Mouse (Mus musculus) heart, embryonic 12.5 days (tissue): ENCODE results near the gene Wdr66. TPM values are rescaled to one million over a fixed set of nuclear protein-coding genes. Genes with fewer than 3 reads are reported as not detected.

ENCODE experiments used
- ATAC-seq: fragments of 200-750 bp; cut with Nextera tagmentation; 2 replicates; pipeline ENCODE4 v1.8.0; 2017; ENCODE audit warnings: moderate TSS enrichment, moderate library complexity; ENCODE audit not compliant: insufficient number of reproducible peaks, low FRiP score
- H3K27ac ChIP-seq: fragments of 300-500 bp; sonication (generic); 2 replicates; pipeline ENCODE4 v1.5.1; 2016; ENCODE audit warnings: mild to moderate bottlenecking, moderate library complexity; ENCODE audit not compliant: poor library complexity, severe bottlenecking
- H3K27me3 ChIP-seq: fragments of 300-500 bp; sonication (generic); replicated peaks from 2 replicates; pipeline ENCODE4 v1.6.1; 2016; ENCODE audit warnings: mild to moderate bottlenecking, moderate library complexity
- H3K36me3 ChIP-seq: fragments of 300-500 bp; sonication (generic); 2 replicates; pipeline ENCODE4 v1.6.1; 2016; ENCODE audit warnings: mild to moderate bottlenecking, moderate library complexity
- H3K4me1 ChIP-seq: fragments of 300-500 bp; sonication (generic); replicated peaks from 2 replicates; pipeline ENCODE4 v1.6.1; 2016; ENCODE audit warnings: mild to moderate bottlenecking
- H3K4me2 ChIP-seq: fragments of 300-500 bp; sonication (generic); 2 replicates; pipeline ENCODE4 v1.6.1; 2016; ENCODE audit warnings: mild to moderate bottlenecking, moderate library complexity
- H3K4me3 ChIP-seq: fragments of 300-500 bp; sonication (generic); 2 replicates; pipeline ENCODE4 v1.5.1; 2016; ENCODE audit warnings: mild to moderate bottlenecking
- H3K9ac ChIP-seq: fragments of 300-500 bp; sonication (generic); 2 replicates; pipeline ENCODE4 v1.6.1; 2016; ENCODE audit warnings: mild to moderate bottlenecking, moderate library complexity
- H3K9me3 ChIP-seq: fragments of 300-500 bp; sonication (generic); replicated peaks from 2 replicates; pipeline ENCODE4 v1.6.1; 2016; ENCODE audit warnings: mild to moderate bottlenecking, moderate library complexity
- WGBS: fragments of 180-500 bp; shearing (Covaris S2); methylation state at CpG from one replicate; pipeline ENCODE4 v1.1.7; 2016; 5-methylcytosine and 5-hydroxymethylcytosine counted together
- polyA plus RNA-seq: library from polyadenylated mRNA; unstranded; fragments of >200 nt; fragmentation: Nextera tagmentation; extraction: Ambion mirVana; gene quantifications from 2 replicates; pipeline ENCODE4 v1.2.1, GENCODE M21; 2016

Gene Wdr66
- polyA plus RNA-seq, 1 experiment from 2014 or later = 0.64 TPM

DNA sequence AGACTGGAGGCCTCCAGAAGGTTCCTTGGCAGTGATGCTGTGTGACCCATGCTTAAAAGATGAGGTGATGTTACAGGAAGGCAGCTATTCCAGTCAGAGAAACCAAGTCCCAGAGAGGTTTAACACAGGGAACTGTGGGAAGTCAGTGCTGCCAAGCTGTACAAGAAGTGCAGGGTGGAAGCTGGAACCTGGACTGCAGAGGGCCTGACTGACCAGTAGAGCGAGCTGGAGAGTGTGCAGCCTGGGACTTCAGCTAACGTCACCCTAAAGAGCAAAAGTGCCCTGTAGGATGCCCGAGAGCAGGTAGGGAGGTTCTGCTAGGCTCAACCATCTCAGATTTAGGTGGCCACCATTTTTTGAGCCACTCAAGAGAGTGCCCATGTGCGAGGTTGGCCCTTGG lies 111.0 kb downstream of the Wdr66 start:
- Histone ChIP-seq H3K36me3 (peaks cover 82% of the 10 kb centered on the region), H3K27ac (no peak overlapping the region), H3K4me2 (no peak overlapping the region), H3K9me3 (no peaks in the 10 kb centered on the region), H3K4me1 (peaks cover 19% of the 10 kb centered on the region), H3K27me3 (no peaks in the 10 kb centered on the region), H3K4me3 (no peak overlapping the region), H3K9ac (no peak overlapping the region)
- 88% methylated on average over 4 of the region's 4 CpGs for WGBS
- no peak for ATAC-seq

DNA sequence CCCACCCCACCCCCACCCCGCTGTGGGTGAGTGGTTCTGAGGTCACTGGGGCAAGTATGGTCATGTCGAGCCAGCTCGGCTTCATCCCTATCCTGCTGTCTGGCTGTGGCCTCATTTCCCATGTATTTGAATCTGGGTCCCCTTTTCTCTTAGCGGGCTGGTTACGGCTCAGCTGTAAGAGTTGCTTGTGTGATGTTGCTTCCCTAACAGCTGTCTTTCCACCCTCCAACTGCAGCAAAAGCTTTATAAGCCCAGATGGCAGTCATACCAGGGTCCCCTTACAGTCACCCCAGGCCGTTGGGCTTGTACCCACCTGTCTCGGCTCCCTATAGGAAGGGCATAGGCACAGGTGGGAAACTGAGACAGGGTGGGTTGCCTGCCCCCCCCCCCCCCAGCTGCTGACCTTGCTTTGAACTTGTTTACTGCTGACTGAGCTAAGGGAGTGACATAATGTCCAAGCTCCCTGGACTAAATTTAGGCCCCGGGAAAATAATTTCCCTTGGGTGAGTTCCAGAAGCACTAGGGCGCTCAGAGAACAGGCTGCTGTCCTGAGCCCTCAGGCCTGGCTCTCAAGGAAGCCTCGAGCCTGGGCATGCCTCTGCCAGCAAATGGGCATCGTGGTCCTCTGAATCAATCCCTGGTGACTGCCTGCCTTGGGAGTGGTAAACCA lies 112.5 kb downstream of the Wdr66 start:
- Histone ChIP-seq H3K36me3 (peaks cover 72% of the 10 kb centered on the region), H3K4me1 (peaks cover 19% of the 10 kb centered on the region), H3K27me3 (no peaks in the 10 kb centered on the region), H3K9ac (0 out of 2 replicates have a peak overlapping the region, but pooled peaks have one; percentile 23), H3K9me3 (no peaks in the 10 kb centered on the region), H3K27ac (peak overlapping the region; percentile 92), H3K4me3 (no peak overlapping the region), H3K4me2 (0 out of 2 replicates have a peak overlapping the region, but pooled peaks have one; percentile 6)
- peak; percentile 40; the same call in 1 of the 2 replicates for ATAC-seq
- whole genome bisulfite sequencing = 63% methylated on average over 11 of the region's 11 CpGs

DNA sequence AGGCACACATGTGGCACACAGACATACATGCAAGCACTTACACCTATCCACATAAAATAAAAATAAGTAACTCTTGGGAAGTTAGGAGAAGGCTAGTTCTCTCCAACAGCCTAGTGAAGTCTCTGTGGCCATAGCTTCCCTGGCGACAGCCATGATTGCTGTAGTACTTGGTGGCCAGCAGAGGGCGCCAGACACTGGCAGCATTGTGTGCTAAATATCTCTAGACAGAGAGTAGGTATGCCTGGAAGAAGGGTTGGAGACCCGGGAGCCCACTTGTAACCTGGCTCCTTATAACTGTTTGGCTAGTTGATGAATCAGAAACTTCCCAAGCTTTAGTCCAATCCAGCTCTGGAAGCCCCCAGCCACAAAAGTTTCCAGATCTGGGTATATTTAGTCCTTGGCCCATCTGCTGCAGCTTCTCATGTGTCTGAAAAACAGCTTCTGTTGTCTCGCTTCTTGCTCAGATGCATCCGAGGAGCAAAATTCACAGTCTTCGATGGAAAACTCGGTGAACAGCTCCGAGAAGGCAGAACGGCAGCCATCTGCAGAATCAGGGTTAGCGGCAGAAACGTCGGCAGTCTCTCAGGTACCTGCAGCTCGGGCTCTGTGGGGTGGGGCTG lies 117.1 kb downstream of the Wdr66 start:
- Histone ChIP-seq H3K9me3 (no peaks in the 10 kb centered on the region), H3K4me3 (no peak overlapping the region), H3K9ac (no peak overlapping the region), H3K4me1 (peaks cover 12% of the 10 kb centered on the region), H3K36me3 (peaks cover 71% of the 10 kb centered on the region), H3K27ac (no peak overlapping the region), H3K4me2 (no peak overlapping the region), H3K27me3 (no peaks in the 10 kb centered on the region)
- whole genome bisulfite sequencing = 77% methylated on average over 13 of the region's 13 CpGs
- ATAC-seq = no peak

DNA sequence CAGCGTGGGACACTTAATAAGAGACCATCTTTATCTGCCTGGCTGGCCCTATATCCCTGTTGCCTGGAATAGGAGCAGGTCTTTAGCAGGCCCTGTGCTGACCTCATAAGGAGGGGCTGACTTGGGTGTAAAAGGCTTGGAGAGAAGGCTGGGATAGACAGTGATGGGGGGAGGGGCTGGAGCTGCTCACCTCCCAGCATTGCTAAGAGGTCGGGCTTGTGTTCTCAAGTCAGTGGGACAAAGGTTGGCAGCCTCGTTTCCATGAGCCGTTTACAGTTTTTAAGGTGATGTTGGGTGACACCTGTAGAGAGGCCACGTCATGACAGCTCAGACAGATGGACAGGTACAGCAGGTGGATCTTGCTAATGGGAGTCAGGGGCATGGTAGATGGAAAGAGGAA lies 118.1 kb downstream of the Wdr66 start:
- WGBS = 82% methylated on average over 5 of the region's 5 CpGs
- ATAC-seq = no peak
- no peak overlapping the region for H3K4me3 ChIP-seq
- H3K9ac ChIP-seq = no peak overlapping the region
- H3K27ac ChIP-seq = no peak overlapping the region
- H3K4me1 ChIP-seq = peaks cover 2% of the 10 kb centered on the region
- peaks cover 63% of the 10 kb centered on the region for H3K36me3 ChIP-seq
- no peaks in the 10 kb centered on the region for H3K27me3 ChIP-seq
- H3K9me3 ChIP-seq = no peaks in the 10 kb centered on the region
- no peak overlapping the region for H3K4me2 ChIP-seq

DNA sequence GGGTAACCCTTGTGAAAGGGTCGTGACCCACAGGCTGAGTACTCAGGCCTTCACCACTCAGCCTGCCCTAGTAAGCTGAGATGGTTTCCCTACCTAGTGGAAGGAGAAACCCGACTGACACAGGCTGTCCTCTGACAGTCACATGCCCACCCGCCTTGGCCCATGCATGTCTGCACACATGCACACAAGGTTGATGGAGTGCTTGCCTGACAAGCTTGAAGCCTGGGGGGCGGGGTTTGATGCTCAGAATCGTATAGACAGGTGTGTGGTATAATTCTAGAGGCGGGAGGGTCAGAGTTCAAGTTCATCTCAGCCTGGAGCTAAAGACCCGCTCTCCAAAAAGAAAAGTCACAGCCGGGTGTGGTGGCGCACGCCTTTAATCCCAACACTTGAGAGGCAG lies 123.4 kb downstream of the Wdr66 start:
- Histone ChIP-seq H3K4me3 (no peak overlapping the region), H3K4me2 (no peak overlapping the region), H3K27me3 (no peaks in the 10 kb centered on the region), H3K9ac (no peak overlapping the region), H3K9me3 (no peaks in the 10 kb centered on the region), H3K27ac (no peak overlapping the region), H3K4me1 (peaks cover 30% of the 10 kb centered on the region), H3K36me3 (peaks cover 38% of the 10 kb centered on the region)
- ATAC-seq = no peak
- 92% methylated on average over 10 of the region's 10 CpGs for WGBS

DNA sequence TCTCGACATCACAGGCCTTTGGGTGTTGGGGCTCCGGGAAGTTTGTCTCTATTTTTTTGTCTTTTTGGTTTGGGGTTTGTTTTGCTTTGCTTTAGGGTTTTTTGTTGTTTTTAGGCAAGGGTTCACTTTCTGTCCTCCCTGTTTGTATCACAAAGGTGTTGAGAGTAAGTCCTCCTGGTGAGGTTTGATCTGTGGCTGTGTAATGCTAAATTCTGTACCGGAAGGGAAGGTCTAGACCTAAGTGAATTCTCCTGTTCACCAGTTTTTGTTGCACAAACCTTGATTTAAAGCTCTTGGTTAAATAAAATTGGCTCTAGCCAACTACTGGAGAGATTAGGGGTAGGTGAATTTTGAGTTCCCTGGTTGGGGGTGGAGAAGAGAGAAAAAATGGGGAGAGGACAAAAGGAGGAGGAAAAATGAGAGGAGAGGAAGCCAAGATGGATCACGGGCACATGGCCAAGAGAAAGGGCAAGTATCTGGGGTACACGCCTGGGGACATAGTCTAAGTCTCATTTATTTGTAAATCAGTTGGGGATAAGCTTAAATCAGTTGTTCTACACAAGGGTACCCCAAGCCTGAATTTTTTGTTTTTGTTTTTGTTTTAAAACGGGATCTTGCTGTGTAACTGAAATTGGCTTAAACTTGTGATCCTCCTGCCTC lies 124.0 kb downstream of the Wdr66 start:
- WGBS = 85% methylated on average over 6 of the region's 6 CpGs
- no peak overlapping the region for H3K9ac ChIP-seq
- H3K4me2 ChIP-seq = no peak overlapping the region
- H3K4me1 ChIP-seq = peaks cover 30% of the 10 kb centered on the region
- H3K9me3 ChIP-seq = no peaks in the 10 kb centered on the region
- no peaks in the 10 kb centered on the region for H3K27me3 ChIP-seq
- ATAC-seq = no peak
- H3K36me3 ChIP-seq = peaks cover 32% of the 10 kb centered on the region
- H3K4me3 ChIP-seq = no peak overlapping the region
- H3K27ac ChIP-seq = peak overlapping the region; percentile 50; the same call in 1 of the 2 replicates

DNA sequence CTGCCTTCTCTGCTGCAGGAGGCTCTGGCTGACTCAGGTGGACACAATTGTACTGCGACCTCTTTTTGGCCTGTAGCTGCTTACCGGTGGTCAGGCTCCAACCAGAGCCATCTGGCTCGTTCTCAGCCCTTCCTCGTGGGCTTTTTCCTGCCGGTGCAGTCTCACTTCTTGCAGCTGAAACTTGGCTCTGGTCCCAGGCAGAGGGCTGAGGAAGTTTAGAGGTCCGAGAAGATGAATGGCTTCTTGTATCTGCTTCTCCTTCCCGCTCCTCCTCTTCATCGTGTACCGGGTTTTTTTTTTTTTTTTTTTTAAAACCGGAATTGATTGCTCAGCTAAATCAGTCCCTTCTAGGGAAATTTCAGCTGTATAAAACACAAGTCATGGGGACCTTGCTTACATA lies 124.7 kb downstream of the Wdr66 start:
- peak; percentile 52; the same call in 1 of the 2 replicates for ATAC-seq
- Histone ChIP-seq H3K9ac (no peak overlapping the region), H3K27me3 (no peaks in the 10 kb centered on the region), H3K4me1 (peaks cover 31% of the 10 kb centered on the region), H3K36me3 (peaks cover 25% of the 10 kb centered on the region), H3K9me3 (no peaks in the 10 kb centered on the region), H3K27ac (peak overlapping the region; percentile 50), H3K4me2 (no peak overlapping the region), H3K4me3 (no peak overlapping the region)
- 31% methylated on average over 10 of the region's 10 CpGs for WGBS

Other genes starting within 250 kb of the Wdr66 start
- gene Orai1, start 237.0 kb upstream of the Wdr66 start, polyA plus RNA-seq = 22.8 and 23.3 TPM in 2 replicates
- not detected in 2 replicates for gene Morn3, start 205.1 kb upstream of the Wdr66 start, polyA plus RNA-seq
- 12.9 and 13.0 TPM in 2 replicates for gene Tmem120b, start 183.7 kb upstream of the Wdr66 start, polyA plus RNA-seq
- gene Rhof, start 119.4 kb upstream of the Wdr66 start, polyA plus RNA-seq = 1.0 and 1.3 TPM in 2 replicates
- gene Setd1b, start 109.9 kb upstream of the Wdr66 start, polyA plus RNA-seq = 7.4 and 8.1 TPM in 2 replicates
- 58.5 and 58.6 TPM in 2 replicates for gene Psmd9, start 82.7 kb upstream of the Wdr66 start, polyA plus RNA-seq
- not detected in 2 replicates for gene Hpd, start 69.4 kb upstream of the Wdr66 start, polyA plus RNA-seq
- 16.3 and 16.6 TPM in 2 replicates for gene Bcl7a, start 91.7 kb downstream of the Wdr66 start, polyA plus RNA-seq
- gene Mlxip, start 142.7 kb downstream of the Wdr66 start, polyA plus RNA-seq = 14.2 TPM in 2 replicates
- gene Lrrc43, start 237.2 kb downstream of the Wdr66 start, polyA plus RNA-seq = not detected in 2 replicates
- not detected in 2 replicates for gene Il31, start 237.4 kb downstream of the Wdr66 start, polyA plus RNA-seq